Mouse (Mus musculus) neural tube, embryonic 14.5 days (tissue): ENCODE data around the gene Gadd45gip1. TPM values are rescaled to one million over a fixed set of nuclear protein-coding genes. Genes with fewer than 3 reads are reported as not detected.

Experiments
- ATAC-seq: fragments of 200-750 bp; cut with Nextera tagmentation; 2 replicates; pipeline ENCODE4 v1.8.0; 2017; ENCODE audit warnings: low read depth, mild to moderate bottlenecking, moderate TSS enrichment, moderate library complexity
- H3K27ac ChIP-seq: fragments of 300-500 bp; sonication (generic); 2 replicates; pipeline ENCODE4 v1.5.1; 2014; ENCODE audit warnings: low read depth, mild to moderate bottlenecking, control low read depth, low read length, moderate library complexity, mixed read lengths
- H3K27me3 ChIP-seq: fragments of 300-500 bp; sonication (generic); 2 replicates; pipeline ENCODE4 v1.6.1; 2014; ENCODE audit warnings: low read length; ENCODE audit not compliant: control insufficient read depth, insufficient read depth
- H3K36me3 ChIP-seq: fragments of 300-500 bp; sonication (generic); 2 replicates; pipeline ENCODE4 v1.6.1; 2014; ENCODE audit warnings: low read length, mixed read lengths; ENCODE audit not compliant: control insufficient read depth, insufficient read depth
- H3K4me1 ChIP-seq: fragments of 300-500 bp; sonication (generic); 2 replicates; pipeline ENCODE4 v1.6.1; 2014; ENCODE audit warnings: low read length; ENCODE audit not compliant: control insufficient read depth, insufficient read depth
- H3K4me2 ChIP-seq: fragments of 300-500 bp; sonication (generic); 2 replicates; pipeline ENCODE4 v1.6.1; 2014; ENCODE audit warnings: mild to moderate bottlenecking, low read depth, low read length, control low read depth
- H3K4me3 ChIP-seq: fragments of 300-500 bp; sonication (generic); 2 replicates; pipeline ENCODE4 v1.5.1; 2014; ENCODE audit warnings: low read depth, low read length, control low read depth, mixed read lengths
- H3K9ac ChIP-seq: fragments of 300-500 bp; sonication (generic); replicated peaks from 2 replicates; pipeline ENCODE4 v1.6.1; 2014; ENCODE audit warnings: low read depth, mild to moderate bottlenecking, control low read depth, low read length, mixed read lengths
- H3K9me3 ChIP-seq: fragments of 300-500 bp; sonication (generic); 2 replicates; pipeline ENCODE4 v1.6.1; 2016; ENCODE audit warnings: low read length; ENCODE audit not compliant: control insufficient read depth
- WGBS: fragments of 180-500 bp; shearing (Covaris S2); extraction: QIAGEN DNeasy Blood & Tissue Kit; methylation state at CpG from one replicate; pipeline ENCODE4 v1.1.7; 2014; 5-methylcytosine and 5-hydroxymethylcytosine counted together
- polyA plus RNA-seq: library from polyadenylated mRNA; unstranded; fragments of >200 nt; fragmentation: Nextera tagmentation; extraction: Ambion mirVana; gene quantifications from 2 replicates; pipeline ENCODE4 v1.2.1, GENCODE M21; 2014

The Gadd45gip1 gene
- polyA plus RNA-seq = 33.1 and 39.8 TPM in 2 replicates

DNA sequence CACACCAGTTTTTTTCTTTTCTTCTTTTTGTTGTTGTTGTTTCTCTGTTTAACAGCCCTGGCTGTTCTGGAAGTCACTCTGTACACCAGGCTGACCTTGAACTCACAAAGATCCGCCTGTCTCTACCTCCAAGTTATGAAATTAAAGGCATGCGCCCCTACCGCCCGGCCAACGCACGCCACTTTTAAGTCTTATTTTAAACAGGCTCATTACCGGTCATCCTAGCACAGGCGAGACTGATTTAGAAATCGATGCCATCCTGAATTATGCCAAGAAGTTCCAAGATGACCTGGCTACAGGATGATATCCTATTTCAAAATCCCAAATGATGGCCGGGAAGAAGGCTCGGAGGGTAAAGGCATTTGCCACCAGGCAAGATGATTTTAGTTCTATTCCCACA, at the start of gene Gadd45gip1:
Gadd45gip1 (plus strand) TSS at position 33 of the 400 bp plus-strand sequence.
- Histone ChIP-seq H3K4me3 (peak within 1 kb of the TSS; percentile 77), H3K36me3 (peaks cover 24% of the 10 kb centered on the region), H3K4me2 (peak within 1 kb of the TSS; percentile 51), H3K9ac (peak within 1 kb of the TSS; percentile 85), H3K9me3 (no peaks in the 10 kb centered on the region), H3K4me1 (peaks cover 13% of the 10 kb centered on the region), H3K27me3 (no peaks in the 10 kb centered on the region), H3K27ac (peak within 1 kb of the TSS; percentile 90)
- no peak for ATAC-seq
- 88% methylated on average over 11 of the region's 11 CpGs for WGBS

- no peak overlapping the region for H3K4me3 ChIP-seq
- H3K4me2 ChIP-seq = no peak overlapping the region
- H3K9ac ChIP-seq = no peak overlapping the region
- ATAC-seq = no peak
- peaks cover 58% of the 10 kb centered on the region for H3K27me3 ChIP-seq
- H3K9me3 ChIP-seq = no peaks in the 10 kb centered on the region
- H3K4me1 ChIP-seq = peaks cover 28% of the 10 kb centered on the region; the same call in 1 of the 2 replicates
- no peak overlapping the region for H3K27ac ChIP-seq
- whole genome bisulfite sequencing = 16% methylated on average over 5 of the region's 5 CpGs
- H3K36me3 ChIP-seq = no peaks in the 10 kb centered on the region
These were observed 49.4 kb upstream of the Gadd45gip1 start for GRCm38 (mm10) chr8:84781686-84782505.

- ATAC-seq = no peak
- peaks cover 53% of the 10 kb centered on the region for H3K27me3 ChIP-seq
- peaks cover 28% of the 10 kb centered on the region; the same call in 1 of the 2 replicates for H3K4me1 ChIP-seq
- no peaks in the 10 kb centered on the region for H3K36me3 ChIP-seq
- 22% methylated on average over 10 of the region's 10 CpGs for WGBS
- no peaks in the 10 kb centered on the region for H3K9me3 ChIP-seq
- H3K4me3 ChIP-seq = no peak overlapping the region
- no peak overlapping the region for H3K9ac ChIP-seq
- no peak overlapping the region for H3K27ac ChIP-seq
- H3K4me2 ChIP-seq = no peak overlapping the region
These were observed 48.6 kb upstream of the Gadd45gip1 start for GRCm38 (mm10) chr8:84782680-84783079.

DNA sequence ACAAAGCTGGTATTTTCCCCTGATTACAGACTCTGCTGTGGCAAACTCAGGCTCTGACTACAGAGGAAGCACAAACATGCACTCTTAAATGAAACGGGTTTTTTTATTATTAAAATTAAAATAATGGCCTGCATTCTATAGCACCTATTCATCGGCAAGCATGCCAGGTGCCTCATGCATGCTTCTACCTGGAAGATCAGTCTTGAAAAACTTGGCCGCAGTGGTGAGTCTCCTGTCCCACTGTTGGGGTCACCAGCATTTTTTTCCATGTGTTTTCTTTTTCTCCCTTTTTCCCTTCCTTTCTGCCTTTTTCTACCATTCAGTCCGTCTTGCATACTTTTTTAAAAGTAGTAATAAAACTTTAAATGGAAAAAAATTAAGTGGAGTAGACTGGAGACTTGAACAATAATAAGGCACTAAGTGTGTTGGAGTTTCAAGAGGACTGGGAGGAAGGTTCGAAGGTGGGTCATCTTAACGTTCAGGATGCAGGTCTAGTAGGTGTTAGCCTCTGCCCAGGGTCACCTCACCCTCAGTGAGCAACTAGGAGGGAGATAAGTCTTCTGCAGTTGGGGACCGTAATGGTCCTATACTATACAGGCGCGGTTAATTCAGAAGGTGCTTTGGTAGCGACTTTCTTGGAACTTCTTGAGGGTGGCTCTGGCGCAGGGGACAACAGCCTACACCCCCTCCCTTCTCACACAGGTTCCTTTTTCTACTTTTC, 48.0 kb upstream of the Gadd45gip1 start:
- Histone ChIP-seq H3K9ac (no peak overlapping the region), H3K4me2 (no peak overlapping the region), H3K4me3 (no peak overlapping the region), H3K27ac (no peak overlapping the region), H3K9me3 (no peaks in the 10 kb centered on the region), H3K4me1 (peaks cover 25% of the 10 kb centered on the region; the same call in 1 of the 2 replicates), H3K36me3 (no peaks in the 10 kb centered on the region), H3K27me3 (peaks cover 53% of the 10 kb centered on the region)
- WGBS = 15% methylated on average over 11 of the region's 11 CpGs
- ATAC-seq = no peak

GRCm38 (mm10) chr8:84783919-84784581, 47.3 kb upstream of the Gadd45gip1 start:
- no peak overlapping the region for H3K4me3 ChIP-seq
- no peak overlapping the region for H3K27ac ChIP-seq
- peaks cover 20% of the 10 kb centered on the region; the same call in 1 of the 2 replicates for H3K4me1 ChIP-seq
- H3K9me3 ChIP-seq = no peaks in the 10 kb centered on the region
- WGBS = 2% methylated on average over 33 of the region's 33 CpGs
- H3K9ac ChIP-seq = 0 out of 2 replicates have a peak overlapping the region, but pooled peaks have one; percentile 0
- no peak for ATAC-seq
- H3K36me3 ChIP-seq = no peaks in the 10 kb centered on the region
- H3K4me2 ChIP-seq = peak overlapping the region; percentile 29
- H3K27me3 ChIP-seq = peaks cover 57% of the 10 kb centered on the region

GRCm38 (mm10) chr8:84784681-84785505, 46.4 kb upstream of the Gadd45gip1 start:
- Histone ChIP-seq H3K4me1 (peaks cover 17% of the 10 kb centered on the region; the same call in 1 of the 2 replicates), H3K9me3 (no peaks in the 10 kb centered on the region), H3K9ac (0 out of 2 replicates have a peak overlapping the region, but pooled peaks have one; percentile 0), H3K27ac (no peak overlapping the region), H3K36me3 (no peaks in the 10 kb centered on the region), H3K27me3 (peaks cover 57% of the 10 kb centered on the region), H3K4me3 (no peak overlapping the region), H3K4me2 (peak overlapping the region; percentile 29)
- no peak; the same call in 1 of the 2 replicates for ATAC-seq
- 4% methylated on average over 48 of the region's 48 CpGs for WGBS

GRCm38 (mm10) chr8:84785506-84785755, 45.9 kb upstream of the Gadd45gip1 start:
- H3K9me3 ChIP-seq = no peaks in the 10 kb centered on the region
- ATAC-seq = no peak
- WGBS = 9% methylated on average over 11 of the region's 11 CpGs
- no peak overlapping the region for H3K9ac ChIP-seq
- H3K27ac ChIP-seq = no peak overlapping the region
- no peak overlapping the region for H3K4me3 ChIP-seq
- peaks cover 20% of the 10 kb centered on the region; the same call in 1 of the 2 replicates for H3K4me1 ChIP-seq
- no peaks in the 10 kb centered on the region for H3K36me3 ChIP-seq
- H3K4me2 ChIP-seq = peak overlapping the region; percentile 29; the same call in 1 of the 2 replicates
- peaks cover 59% of the 10 kb centered on the region for H3K27me3 ChIP-seq
